Mouse (Mus musculus) kidney, postnatal 0 days (tissue): ENCODE measurements around the gene Ube2q2. TPM values are rescaled to one million over a fixed set of nuclear protein-coding genes. Genes with fewer than 3 reads are reported as not detected.

Experiments
- ATAC-seq: fragments of 200-750 bp; cut with Nextera tagmentation; replicated peaks from 2 replicates; pipeline ENCODE4 v1.8.0; 2017; ENCODE audit warnings: low read depth, moderate number of reproducible peaks, moderate TSS enrichment, moderate library complexity; ENCODE audit not compliant: low FRiP score
- DNase-seq: peaks from one replicate; pipeline ENCODE4 v3.0.0-alpha.2; 2016; ENCODE audit warnings: low spot score
- H3K27ac ChIP-seq: fragments of 300-500 bp; sonication (generic); 2 replicates; pipeline ENCODE4 v1.5.1; 2014; ENCODE audit warnings: mild to moderate bottlenecking
- H3K27me3 ChIP-seq: fragments of 300-500 bp; sonication (generic); 2 replicates; pipeline ENCODE4 v1.6.1; 2014; ENCODE audit warnings: low read length, mixed read lengths; ENCODE audit not compliant: insufficient read depth
- H3K36me3 ChIP-seq: fragments of 300-500 bp; sonication (generic); 2 replicates; pipeline ENCODE4 v1.6.1; 2014; ENCODE audit warnings: low read length, mixed read lengths; ENCODE audit not compliant: insufficient read depth
- H3K4me1 ChIP-seq: fragments of 300-500 bp; sonication (generic); replicated peaks from 2 replicates; pipeline ENCODE4 v1.6.1; 2014; ENCODE audit warnings: antibody characterized with exemption, low read length, mixed read lengths; ENCODE audit not compliant: insufficient read depth
- H3K4me2 ChIP-seq: fragments of 300-500 bp; sonication (generic); 2 replicates; pipeline ENCODE4 v1.6.1; 2014; ENCODE audit warnings: mild to moderate bottlenecking, low read length, moderate library complexity, mixed read lengths
- H3K4me3 ChIP-seq: fragments of 300-500 bp; sonication (generic); replicated peaks from 2 replicates; pipeline ENCODE4 v1.5.1; 2014; ENCODE audit warnings: low read depth, low read length
- H3K9ac ChIP-seq: fragments of 300-500 bp; sonication (generic); 2 replicates; pipeline ENCODE4 v1.6.1; 2014; ENCODE audit warnings: low read depth, low read length
- H3K9me3 ChIP-seq: fragments of 300-500 bp; sonication (generic); replicated peaks from 2 replicates; pipeline ENCODE4 v1.6.1; 2016; ENCODE audit warnings: low read length, inconsistent platforms, mixed read lengths
- CTCF ChIP-seq: IDR thresholded peaks from 2 replicates; pipeline ENCODE4 v1.5.1; 2016; ENCODE audit warnings: antibody characterized with exemption, low read depth, mild to moderate bottlenecking, moderate library complexity
- WGBS: fragments of 180-500 bp; shearing (Covaris S2); extraction: QIAGEN DNeasy Blood & Tissue Kit; methylation state at CpG from one replicate; pipeline ENCODE4 v1.1.7; 2014; 5-methylcytosine and 5-hydroxymethylcytosine counted together
- polyA plus RNA-seq: library from polyadenylated mRNA; unstranded; fragments of >200 nt; fragmentation: Nextera tagmentation; extraction: Ambion mirVana; gene quantifications from 2 replicates; pipeline ENCODE4 v1.2.1, GENCODE M21; 2015

The Ube2q2 gene
- polyA plus RNA-seq, 1 experiment from 2014 or later = 29.7 TPM

DNA sequence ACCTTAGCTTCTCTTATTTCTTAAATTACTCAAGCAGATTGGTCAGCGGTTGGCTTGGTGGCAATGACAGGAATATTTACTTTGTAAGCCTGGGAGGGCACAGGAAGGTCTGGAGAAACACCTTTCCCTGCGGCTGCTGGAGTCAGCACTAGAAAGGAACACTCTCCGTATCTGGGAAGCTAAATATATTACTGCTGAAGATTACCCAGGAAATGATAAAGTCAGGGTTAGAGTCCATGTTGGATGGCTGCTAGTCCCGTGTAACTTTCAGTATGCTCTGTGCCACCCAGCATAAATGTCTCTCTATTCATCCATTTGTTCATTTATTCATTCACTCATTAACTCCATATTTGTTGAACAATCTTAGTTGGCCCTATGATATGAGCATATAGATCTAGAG, 11.5 kb upstream of the Ube2q2 start:
- Histone ChIP-seq H3K27me3 (no peaks in the 10 kb centered on the region), H3K4me1 (no peaks in the 10 kb centered on the region), H3K4me3 (no peak overlapping the region), H3K36me3 (no peaks in the 10 kb centered on the region), H3K27ac (no peak overlapping the region), H3K9ac (no peak overlapping the region), H3K9me3 (no peaks in the 10 kb centered on the region), H3K4me2 (no peak overlapping the region)
- ATAC-seq (no peak), DNase-seq (no peak)
- TF ChIP-seq CTCF = no peak
- 55% methylated on average over 4 of the region's 4 CpGs for WGBS

DNA sequence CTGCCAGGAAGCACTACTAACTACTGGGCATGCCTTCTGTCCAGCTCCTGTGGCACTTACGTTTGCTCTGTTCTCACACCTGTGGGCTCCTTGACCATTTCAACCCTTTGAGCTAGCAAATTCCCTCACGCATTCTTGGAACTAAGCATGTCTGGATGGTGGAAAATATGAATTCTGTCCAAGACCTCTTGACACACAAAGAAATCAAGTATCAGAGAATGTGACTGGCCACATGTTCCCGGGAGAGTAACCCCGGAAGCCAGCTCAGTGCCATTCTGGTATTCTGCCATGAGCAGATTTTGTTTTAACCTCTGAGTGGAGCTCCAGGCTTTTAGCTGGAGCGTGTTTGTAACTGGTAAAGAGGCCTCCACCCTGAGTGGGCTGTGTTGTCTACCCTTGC, 8.7 kb upstream of the Ube2q2 start:
- Histone ChIP-seq H3K4me1 (no peaks in the 10 kb centered on the region), H3K9ac (no peak overlapping the region), H3K27me3 (no peaks in the 10 kb centered on the region), H3K36me3 (no peaks in the 10 kb centered on the region), H3K27ac (no peak overlapping the region), H3K4me2 (no peak overlapping the region), H3K9me3 (no peaks in the 10 kb centered on the region), H3K4me3 (no peak overlapping the region)
- 61% methylated on average over 5 of the region's 5 CpGs for WGBS
- ATAC-seq = no peak
- DNase-seq = no peak
- peak; percentile 41; the same call in 1 of the 2 replicates for TF ChIP-seq CTCF

GRCm38 (mm10) chr9:55149499-55150278, 1.0 kb downstream of the Ube2q2 start:
- no peaks in the 10 kb centered on the region for H3K27me3 ChIP-seq
- H3K9ac ChIP-seq = peak overlapping the region; percentile 93
- H3K27ac ChIP-seq = peak overlapping the region; percentile 88
- ATAC-seq (peak; percentile 80), DNase-seq (peak; percentile 63)
- 0 out of 2 replicates have a peak, but pooled peaks cover 3% of the 10 kb centered on the region for H3K4me1 ChIP-seq
- no peak for TF ChIP-seq CTCF
- no peaks in the 10 kb centered on the region for H3K36me3 ChIP-seq
- peak overlapping the region; percentile 89 for H3K4me3 ChIP-seq
- under 1% methylated on average over 79 of the region's 93 CpGs for WGBS
- no peaks in the 10 kb centered on the region for H3K9me3 ChIP-seq
- H3K4me2 ChIP-seq = peak overlapping the region; percentile 91

DNA sequence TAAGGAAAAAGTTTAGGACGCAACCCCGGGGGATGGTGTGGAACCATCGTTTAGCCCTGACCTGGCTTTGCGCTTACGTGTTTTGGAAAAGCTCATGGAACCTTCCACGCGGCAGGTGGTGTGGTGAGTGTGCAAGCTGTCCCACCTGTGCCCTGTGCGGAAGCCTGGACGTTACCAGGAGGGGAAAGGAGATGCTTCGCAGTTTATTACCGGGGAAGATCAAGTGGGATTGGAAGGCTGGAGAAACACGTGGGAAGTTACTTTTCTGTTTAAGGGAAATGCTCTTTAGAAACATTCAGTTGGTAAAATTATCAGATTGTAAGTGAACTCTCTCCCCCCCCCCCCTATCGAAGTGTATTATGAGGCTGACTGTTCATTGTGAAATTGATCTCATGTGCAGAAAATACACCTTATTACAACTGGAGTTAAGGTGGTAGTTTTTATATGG, 1.6 kb downstream of the Ube2q2 start:
- ATAC-seq (no peak), DNase-seq (peak; percentile 15)
- H3K27ac ChIP-seq = 0 out of 2 replicates have a peak overlapping the region, but pooled peaks have one; percentile 88

DNA sequence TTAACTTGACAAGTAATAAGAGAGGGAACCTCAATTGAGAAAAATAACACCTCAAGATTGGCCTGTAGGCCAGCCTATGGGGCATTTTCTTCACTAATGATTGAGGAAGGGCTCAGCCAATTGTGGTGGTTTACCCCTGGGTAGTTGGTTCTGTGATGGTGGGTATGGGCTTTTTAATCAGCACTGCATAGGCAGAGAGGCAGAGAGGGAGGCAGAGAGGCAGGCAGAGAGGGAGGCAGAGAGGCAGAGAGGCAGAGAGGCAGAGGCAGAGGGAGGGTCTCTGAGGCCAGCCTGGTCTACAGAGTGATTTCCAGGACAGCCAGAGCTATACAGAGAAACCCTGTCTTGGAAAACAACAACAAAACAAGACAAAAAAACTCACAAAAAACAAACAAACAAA, 2.4 kb downstream of the Ube2q2 start:
- TF ChIP-seq CTCF = no peak
- Histone ChIP-seq H3K9me3 (no peaks in the 10 kb centered on the region), H3K4me1 (0 out of 2 replicates have a peak, but pooled peaks cover 3% of the 10 kb centered on the region), H3K27ac (no peak overlapping the region), H3K4me2 (0 out of 2 replicates have a peak overlapping the region, but pooled peaks have one; percentile 91), H3K9ac (no peak overlapping the region), H3K36me3 (no peaks in the 10 kb centered on the region), H3K27me3 (no peaks in the 10 kb centered on the region), H3K4me3 (no peak overlapping the region)
- no peak for ATAC-seq
- no peak for DNase-seq

More for the DNA sequence above, 1.6 kb downstream of the Ube2q2 start:
- WGBS = 3% methylated on average over 13 of the region's 13 CpGs
- Histone ChIP-seq H3K4me1 (0 out of 2 replicates have a peak, but pooled peaks cover 3% of the 10 kb centered on the region), H3K36me3 (no peaks in the 10 kb centered on the region), H3K4me2 (peak overlapping the region; percentile 91), H3K27me3 (no peaks in the 10 kb centered on the region), H3K9ac (peak overlapping the region; percentile 93), H3K9me3 (no peaks in the 10 kb centered on the region), H3K4me3 (peak overlapping the region; percentile 89)
- TF ChIP-seq CTCF = no peak

- no peak for ATAC-seq
- no peak for TF ChIP-seq CTCF
- Histone ChIP-seq H3K27ac (no peak overlapping the region), H3K4me3 (no peak overlapping the region), H3K27me3 (no peaks in the 10 kb centered on the region), H3K36me3 (no peaks in the 10 kb centered on the region), H3K9me3 (no peaks in the 10 kb centered on the region), H3K4me2 (no peak overlapping the region), H3K4me1 (0 out of 2 replicates have a peak, but pooled peaks cover 3% of the 10 kb centered on the region), H3K9ac (no peak overlapping the region)
- DNase-seq = no peak
- 55% methylated on average over 5 of the region's 5 CpGs for WGBS
These were observed 4.3 kb downstream of the Ube2q2 start for GRCm38 (mm10) chr9:55152935-55153334.
